Mouse (Mus musculus): Measurements from ENCODE around the gene Gm5129. TPM values are rescaled to one million over a fixed set of nuclear protein-coding genes. Genes with fewer than 3 reads are reported as not detected.
"Not testable (repeated sequence)": the region's sequence is repeated elsewhere in the genome, so short reads cannot be mapped to it uniquely, and the experiment has no call there.

Gene Gm5129
- total RNA-seq, 2 experiments from 2014 or later: not detected

- DNase-seq: no peak
- intact Hi-C loops (cut with DNase I): loop anchor here (5.0 kb wide), 1 partner anchor 168 kb away; the partner anchor contains the start of gene Ube3c
Observed at GRCm38 (mm10) chr5:29734831-29735510, 765 bp downstream of the Gm5129 start.

GRCm38 (mm10) chr5:29726070-29726469 lies 9.7 kb downstream of the Gm5129 start:
- intact Hi-C loops (cut with DNase I); DNase-seq: not testable (repeated sequence)

GRCm38 (mm10) chr5:29725369-29725768 lies 10.4 kb downstream of the Gm5129 start:
- DNase-seq: no peak

GRCm38 (mm10) chr5:29721159-29721558 lies 14.6 kb downstream of the Gm5129 start:
- intact Hi-C loops (cut with DNase I): no loop called here
- no peak for DNase-seq

More at GRCm38 (mm10) chr5:29725369-29725768, 10.4 kb downstream of the Gm5129 start:
- intact Hi-C loops (cut with DNase I): no loop called here

GRCm38 (mm10) chr5:29712906-29713305 lies 22.8 kb downstream of the Gm5129 start:
- intact Hi-C loops (cut with DNase I): no loop called here
- no peak for DNase-seq

GRCm38 (mm10) chr5:29711631-29712030 lies 24.1 kb downstream of the Gm5129 start:
- intact Hi-C loops (cut with DNase I): no loop called here
- DNase-seq: no peak

GRCm38 (mm10) chr5:29708258-29708657 lies 27.5 kb downstream of the Gm5129 start:
- intact Hi-C loops (cut with DNase I): no loop called here
- no peak for DNase-seq

- intact Hi-C loops (cut with DNase I): no loop called here
- DNase-seq: no peak
Observed at GRCm38 (mm10) chr5:29707241-29707640, 28.5 kb downstream of the Gm5129 start.

- intact Hi-C loops (cut with DNase I): no loop called here
- no peak for DNase-seq
Observed at GRCm38 (mm10) chr5:29699520-29700202, 36.1 kb downstream of the Gm5129 start.

- intact Hi-C loops (cut with DNase I): no loop called here
Observed at GRCm38 (mm10) chr5:29698493-29698892, 37.2 kb downstream of the Gm5129 start.

GRCm38 (mm10) chr5:29688352-29688751 lies 47.4 kb downstream of the Gm5129 start:
- intact Hi-C loops (cut with DNase I): no loop called here
- DNase-seq: no peak

More at GRCm38 (mm10) chr5:29698493-29698892, 37.2 kb downstream of the Gm5129 start:
- DNase-seq: no peak

- DNase-seq: peak in 1 of 2 experiments; percentile 51
- intact Hi-C loops (cut with DNase I): loop anchor here (2.0 kb wide), 1 partner anchor 299 kb away; no protein-coding TSS in a partner anchor
Observed at GRCm38 (mm10) chr5:29687671-29688070, 48.1 kb downstream of the Gm5129 start.

Other genes with a start within 250 kb of the Gm5129 start
- gene Ube3c, start 166.7 kb downstream of the Gm5129 start, total RNA-seq (2021): 10 to 100 TPM; 37.5 to 41.4 TPM
- gene Dnajb6, start 248 bp downstream of the Gm5129 start, total RNA-seq (2021): 10 to 100 TPM; 72.1 to 74.6 TPM